In the genomic region with DNA sequence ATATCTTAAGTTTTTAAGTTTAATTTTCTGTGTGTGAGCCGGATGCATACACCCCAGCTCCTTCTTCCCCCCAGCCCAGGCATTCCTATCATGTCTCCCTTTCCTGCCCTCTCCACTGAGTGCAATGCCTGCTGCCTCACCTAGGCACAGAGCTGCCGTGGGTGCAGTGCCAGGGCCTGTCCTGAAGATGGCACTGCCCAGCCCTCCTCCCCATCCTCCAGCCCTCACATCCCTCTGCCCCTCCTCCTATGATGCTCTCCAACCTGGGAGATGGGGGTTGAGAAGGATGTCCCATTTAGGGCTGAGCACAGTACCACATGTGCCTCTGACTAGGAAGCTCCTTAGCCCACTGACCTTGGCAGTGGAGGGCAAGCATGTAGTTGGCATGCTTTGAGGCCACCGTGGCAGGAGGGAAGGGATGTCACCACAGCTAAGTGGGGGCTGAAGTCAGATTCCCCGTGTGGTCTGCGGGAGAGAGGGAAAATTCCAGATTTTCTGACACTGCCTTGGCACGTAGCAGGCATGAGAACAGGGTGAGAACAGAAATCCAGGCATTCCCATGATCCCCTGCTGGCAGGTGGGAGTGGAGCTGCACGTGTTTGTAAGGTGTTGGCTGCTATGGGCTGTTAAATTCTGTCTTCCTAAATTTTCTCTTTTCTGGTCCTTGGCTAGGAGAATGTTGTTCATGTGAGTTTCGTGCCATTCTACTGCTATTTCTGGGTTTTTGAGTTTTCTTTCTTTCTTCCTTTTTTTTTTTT, we compare ENCODE assay signal across 10 mouse cellular contexts. TPM values are rescaled to one million over a fixed set of nuclear protein-coding genes. Genes with fewer than 3 reads are reported as not detected.
A peak's percentile ranks its signal among the peaks of the same experiment; 100 is the strongest.
DNase-seq lines count a peak whose midpoint lies in the region; ATAC-seq and TF ChIP-seq lines count a peak whose summit lies in the region.
"Had no signal": no experiment of that assay in that cellular context is flagged by ENCODE, and none has a peak within 500 bp of the region (broad histone marks: within the 10 kb centered on the region; RNA-seq: fewer than 3 reads in every experiment).

No protein-coding gene starts in this region.

- H3K36me3 ChIP-seq in intestine, postnatal 0 days (ENCODE audit: control insufficient read depth, insufficient read depth) = peaks cover 21% of the 10 kb centered on the region; the same call in 1 of the 2 replicates
- peaks cover 5% of the 10 kb centered on the region; the same call in 1 of the 2 replicates for H3K36me3 ChIP-seq in intestine, embryonic 16.5 days (ENCODE audit: control insufficient read depth, insufficient read depth, low read length)
- no peaks in the 10 kb centered on the region for H3K36me3 ChIP-seq in testis, adult 2 months (ENCODE audit: control insufficient read depth, insufficient read depth, low read length)

- H3K4me3 ChIP-seq in intestine, postnatal 0 days (ENCODE audit: low read depth, low read length) = no peak overlapping the region
- no peak overlapping the region for H3K4me3 ChIP-seq in intestine, embryonic 16.5 days (ENCODE audit: low read length)
- no peak overlapping the region for H3K4me3 ChIP-seq in testis, adult 2 months (ENCODE audit: control insufficient read depth, low read depth, low read length)
- H3K4me3 ChIP-seq: limb, embryonic 15.5 days; midbrain, embryonic 13.5 days had no signal

- H3K9ac ChIP-seq in intestine, postnatal 0 days (ENCODE audit: low read depth, low read length) = no peak overlapping the region
- H3K9ac ChIP-seq in intestine, embryonic 16.5 days (ENCODE audit: low read depth, low read length) = no peak overlapping the region
- H3K9ac ChIP-seq: limb, embryonic 15.5 days; midbrain, embryonic 13.5 days had no signal

- 0 out of 2 replicates have a peak, but pooled peaks have one; percentile 23 for TF ChIP-seq POLR2A in testis, adult 2 months (IDR thresholded peaks at IDR 0.05; ENCODE audit: control insufficient read depth, low read depth, low read length)

- peak; percentile 57 for TF ChIP-seq CTCF in intestine, postnatal 0 days (IDR thresholded peaks at IDR 0.05; ENCODE audit: low read depth)
- peak; percentile 52; the same call in 1 of the 2 replicates for TF ChIP-seq CTCF in testis, adult 2 months (IDR thresholded peaks at IDR 0.05; ENCODE audit: control insufficient read depth, insufficient read depth, insufficient replicate concordance, low read depth, low read length)

- 87% methylated on average over 8 of the region's 8 CpGs for WGBS in intestine, postnatal 0 days
- 90% methylated on average over 8 of the region's 8 CpGs for WGBS in intestine, embryonic 16.5 days

- H3K9me3 ChIP-seq in intestine, postnatal 0 days (ENCODE audit: control insufficient read depth) = no peaks in the 10 kb centered on the region
- peaks cover 6% of the 10 kb centered on the region; the same call in 1 of the 2 replicates for H3K9me3 ChIP-seq in intestine, embryonic 16.5 days (ENCODE audit: control insufficient read depth, low read length)
- H3K9me3 ChIP-seq: limb, embryonic 15.5 days; midbrain, embryonic 13.5 days had no signal

- no peaks in the 10 kb centered on the region for H3K27me3 ChIP-seq in intestine, postnatal 0 days (replicated peaks; ENCODE audit: control insufficient read depth, insufficient read depth, low read length)
- no peaks in the 10 kb centered on the region for H3K27me3 ChIP-seq in intestine, embryonic 16.5 days (replicated peaks; ENCODE audit: control insufficient read depth, insufficient read depth, low read length)
- H3K27me3 ChIP-seq in testis, adult 2 months (ENCODE audit: control insufficient read depth, insufficient read depth, low read length) = no peaks in the 10 kb centered on the region
- H3K27me3 ChIP-seq: limb, embryonic 15.5 days; midbrain, embryonic 13.5 days had no signal

- no peak for ATAC-seq in intestine, postnatal 0 days
- no peak for ATAC-seq in intestine, embryonic 16.5 days
- ATAC-seq in neutrophil, adult 5-6 weeks (ENCODE audit: extremely low read depth, insufficient number of reproducible peaks, low FRiP score, poor library complexity, severe bottlenecking) = peak; percentile 44; the same call in 1 of the 2 replicates
- ATAC-seq: midbrain, embryonic 13.5 days had no signal

- DNase-seq in testis, postnatal 10 days (ENCODE audit: low spot score) = no peak
- DNase-seq in R1 (ENCODE audit: low read depth, low spot score) = peak; percentile 27
- no peak for DNase-seq in cerebellum, adult 11 months
- no peak for DNase-seq in layer of hippocampus, postnatal 10 days (ENCODE audit: low spot score in 2 of 2)

- no peak overlapping the region for H3K4me2 ChIP-seq in intestine, postnatal 0 days (replicated peaks; ENCODE audit: low read depth)
- H3K4me2 ChIP-seq in intestine, embryonic 16.5 days (ENCODE audit: low read depth, low read length) = no peak overlapping the region
- H3K4me2 ChIP-seq: limb, embryonic 15.5 days; midbrain, embryonic 13.5 days had no signal

- H3K27ac ChIP-seq in intestine, postnatal 0 days (ENCODE audit: low read depth, low read length) = no peak overlapping the region
- no peak overlapping the region for H3K27ac ChIP-seq in intestine, embryonic 16.5 days (ENCODE audit: low read length)
- H3K27ac ChIP-seq in testis, adult 2 months (ENCODE audit: control insufficient read depth, insufficient read depth, low read depth, low read length) = no peak overlapping the region
- H3K27ac ChIP-seq: limb, embryonic 15.5 days; midbrain, embryonic 13.5 days had no signal

- no peaks in the 10 kb centered on the region for H3K4me1 ChIP-seq in intestine, postnatal 0 days (replicated peaks; ENCODE audit: control insufficient read depth, insufficient read depth, low read length)
- H3K4me1 ChIP-seq in intestine, embryonic 16.5 days (ENCODE audit: control insufficient read depth, insufficient read depth, low read length) = no peaks in the 10 kb centered on the region
- H3K4me1 ChIP-seq in testis, adult 2 months (ENCODE audit: control insufficient read depth, insufficient read depth, low read length) = no peaks in the 10 kb centered on the region
- H3K4me1 ChIP-seq: limb, embryonic 15.5 days; midbrain, embryonic 13.5 days had no signal

RNA-seq across cellular contexts. Expression of a gene that starts 35.7 kb away (rescaled TPM):
- 4.7 and 7.2 TPM in 2 replicates for polyA plus RNA-seq in intestine, postnatal 0 days (2015; fragmentation: Nextera tagmentation; extraction: Ambion mirVana)
- 11.7 and 13.5 TPM in 2 replicates for polyA plus RNA-seq in intestine, embryonic 16.5 days (2015; fragmentation: Nextera tagmentation; extraction: Ambion mirVana)
- 4.6 and 4.8 TPM in 2 replicates for polyA plus RNA-seq in testis, adult 2 months (2012; rRNA removed)
- total RNA-seq in neutrophil, adult 5-6 weeks (2017) = 8.7 and 15.1 TPM in 2 replicates
- 10 to 100 TPM; 83.6 to 84.5 TPM for total RNA-seq in layer of hippocampus, postnatal 10 days (2021)
